Mouse (Mus musculus) ES-Bruce4 (cell line): Measurements from ENCODE around the gene Slc9a4.

Experiments
- CTCF ChIP-seq: IDR thresholded peaks from one replicate; pipeline ENCODE4 v1.8.1; 2011; ENCODE audit warnings: low read depth, low read length
- POLR2A ChIP-seq: IDR thresholded peaks from one replicate; pipeline ENCODE4 v1.8.1; 2011; ENCODE audit warnings: low read length; ENCODE audit not compliant: insufficient read depth

- TF ChIP-seq CTCF (no peak), POLR2A (no peak)
Observed at GRCm38 (mm10) chr1:40670025-40670424, 90.1 kb downstream of the Slc9a4 start.
